Mouse (Mus musculus) small intestine, adult 2 months (tissue): Measurements from ENCODE around the gene Cep95. TPM values are rescaled to one million over a fixed set of nuclear protein-coding genes. Genes with fewer than 3 reads are reported as not detected.
"Not testable (repeated sequence)": the region's sequence is repeated elsewhere in the genome, so short reads cannot be mapped to it uniquely, and the experiment has no call there.

Experiments
- H3K27ac ChIP-seq: fragments of 200-500 bp; 2 replicates; pipeline ENCODE4 v1.5.1; 2012; ENCODE audit warnings: low read depth, low read length, control low read depth, inconsistent platforms; ENCODE audit not compliant: insufficient read depth
- H3K27me3 ChIP-seq: fragments of 200-500 bp; 2 replicates; pipeline ENCODE4 v1.6.1; 2012; ENCODE audit warnings: mild to moderate bottlenecking, moderate library complexity, low read length, inconsistent platforms; ENCODE audit not compliant: control insufficient read depth, insufficient read depth
- H3K36me3 ChIP-seq: fragments of 200-500 bp; 2 replicates; pipeline ENCODE4 v1.6.1; 2012; ENCODE audit warnings: mild to moderate bottlenecking, low read length, control low read depth, inconsistent platforms; ENCODE audit not compliant: control insufficient read depth, insufficient read depth
- H3K4me1 ChIP-seq: fragments of 200-500 bp; 2 replicates; pipeline ENCODE4 v1.6.1; 2012; ENCODE audit warnings: low read length, inconsistent platforms, mixed read lengths; ENCODE audit not compliant: control insufficient read depth, insufficient read depth, insufficient read length
- H3K4me3 ChIP-seq: fragments of 200-500 bp; 2 replicates; pipeline ENCODE4 v1.5.1; 2012; ENCODE audit warnings: low read depth, mild to moderate bottlenecking, control low read depth, inconsistent platforms, low read length, moderate library complexity
- CTCF ChIP-seq: fragments of 200-500 bp; IDR thresholded peaks from 2 replicates; pipeline ENCODE4 v1.5.1; 2012; ENCODE audit warnings: low read depth, mild to moderate bottlenecking, control low read depth, inconsistent platforms, low read length, moderate library complexity, mixed read lengths; ENCODE audit not compliant: insufficient replicate concordance, insufficient read length; ENCODE audit errors: extremely low read depth
- POLR2A ChIP-seq: fragments of 200-500 bp; IDR thresholded peaks from 2 replicates; pipeline ENCODE4 v1.6.1; 2012; ENCODE audit warnings: low read depth, mild to moderate bottlenecking, control low read depth, inconsistent platforms, low read length, moderate library complexity
- WGBS: fragments of 180-500 bp; shearing (Covaris S2); methylation state at CpG from one replicate; pipeline ENCODE4 v1.1.7; 2018; 5-methylcytosine and 5-hydroxymethylcytosine counted together
- polyA plus RNA-seq: library from polyadenylated mRNA; depleted of rRNA; stranded (reverse); fragments of >200 nt; gene quantifications from 2 replicates; pipeline ENCODE4 v1.2.3, GENCODE M21; 2012

Cep95 gene
- polyA plus RNA-seq, 1 experiment = 0.95 TPM

- Histone ChIP-seq H3K4me3 (no peak overlapping the region), H3K4me1 (peaks cover 2% of the 10 kb centered on the region; the same call in 1 of the 2 replicates), H3K27ac (no peak overlapping the region), H3K27me3 (no peaks in the 10 kb centered on the region), H3K36me3 (peaks cover 27% of the 10 kb centered on the region)
- TF ChIP-seq CTCF (0 out of 2 replicates have a peak, but pooled peaks have one; percentile 14), POLR2A (no peak)
- 70% methylated on average over 4 of the region's 4 CpGs for WGBS
These were observed 4.8 kb downstream of the Cep95 start for GRCm38 (mm10) chr11:106793846-106794245.

GRCm38 (mm10) chr11:106795679-106796078, 6.6 kb downstream of the Cep95 start:
- no peak overlapping the region for H3K27ac ChIP-seq
- H3K36me3 ChIP-seq = peaks cover 41% of the 10 kb centered on the region
- no peaks in the 10 kb centered on the region for H3K4me1 ChIP-seq
- no peak for TF ChIP-seq CTCF
- no peak for TF ChIP-seq POLR2A
- H3K4me3 ChIP-seq = no peak overlapping the region
- WGBS = 71% methylated on average over 9 of the region's 9 CpGs
- H3K27me3 ChIP-seq = no peaks in the 10 kb centered on the region

- no peak for TF ChIP-seq POLR2A
- TF ChIP-seq CTCF = no peak
- WGBS = 87% methylated on average over 10 of the region's 10 CpGs
- H3K4me3 ChIP-seq = no peak overlapping the region
- no peaks in the 10 kb centered on the region for H3K4me1 ChIP-seq
- peaks cover 51% of the 10 kb centered on the region for H3K36me3 ChIP-seq
- no peak overlapping the region for H3K27ac ChIP-seq
- no peaks in the 10 kb centered on the region for H3K27me3 ChIP-seq
These were observed 13.1 kb downstream of the Cep95 start for GRCm38 (mm10) chr11:106802069-106802627.

- not testable (repeated sequence) for H3K4me3 ChIP-seq, H3K27me3 ChIP-seq, H3K4me1 ChIP-seq, H3K27ac ChIP-seq
- H3K36me3 ChIP-seq = peaks cover 42% of the 10 kb centered on the region
- WGBS = 79% methylated on average over 1 of the region's 1 CpGs
These were observed 18.4 kb downstream of the Cep95 start for GRCm38 (mm10) chr11:106807442-106807841.

- H3K4me3 ChIP-seq = no peak overlapping the region
- H3K36me3 ChIP-seq = peaks cover 53% of the 10 kb centered on the region
- no peak for TF ChIP-seq CTCF
- no peak for TF ChIP-seq POLR2A
- no peaks in the 10 kb centered on the region for H3K27me3 ChIP-seq
- no peaks in the 10 kb centered on the region; the same call in 1 of the 2 replicates for H3K4me1 ChIP-seq
- WGBS = 57% methylated on average over 7 of the region's 7 CpGs
- H3K27ac ChIP-seq = peak overlapping the region; percentile 3; the same call in 1 of the 2 replicates
These were observed 23.5 kb downstream of the Cep95 start for GRCm38 (mm10) chr11:106812410-106813136.

GRCm38 (mm10) chr11:106814601-106815320, 25.7 kb downstream of the Cep95 start:
- TF ChIP-seq CTCF (no peak), POLR2A (no peak)
- no peak overlapping the region for H3K4me3 ChIP-seq
- no peaks in the 10 kb centered on the region; the same call in 1 of the 2 replicates for H3K4me1 ChIP-seq
- no peak overlapping the region for H3K27ac ChIP-seq
- WGBS = 71% methylated on average over 14 of the region's 14 CpGs
- no peaks in the 10 kb centered on the region for H3K27me3 ChIP-seq
- H3K36me3 ChIP-seq = peaks cover 54% of the 10 kb centered on the region

- 94% methylated on average over 2 of the region's 2 CpGs for WGBS
- H3K27me3 ChIP-seq = no peaks in the 10 kb centered on the region
- no peak overlapping the region for H3K4me3 ChIP-seq
- H3K36me3 ChIP-seq = peaks cover 54% of the 10 kb centered on the region
- no peaks in the 10 kb centered on the region; the same call in 1 of the 2 replicates for H3K4me1 ChIP-seq
- H3K27ac ChIP-seq = no peak overlapping the region
- TF ChIP-seq CTCF = no peak
- TF ChIP-seq POLR2A = no peak
These were observed 26.3 kb downstream of the Cep95 start for GRCm38 (mm10) chr11:106815331-106815730.
